8 mouse cellular contexts compared by ENCODE assay signal in the genomic region with DNA sequence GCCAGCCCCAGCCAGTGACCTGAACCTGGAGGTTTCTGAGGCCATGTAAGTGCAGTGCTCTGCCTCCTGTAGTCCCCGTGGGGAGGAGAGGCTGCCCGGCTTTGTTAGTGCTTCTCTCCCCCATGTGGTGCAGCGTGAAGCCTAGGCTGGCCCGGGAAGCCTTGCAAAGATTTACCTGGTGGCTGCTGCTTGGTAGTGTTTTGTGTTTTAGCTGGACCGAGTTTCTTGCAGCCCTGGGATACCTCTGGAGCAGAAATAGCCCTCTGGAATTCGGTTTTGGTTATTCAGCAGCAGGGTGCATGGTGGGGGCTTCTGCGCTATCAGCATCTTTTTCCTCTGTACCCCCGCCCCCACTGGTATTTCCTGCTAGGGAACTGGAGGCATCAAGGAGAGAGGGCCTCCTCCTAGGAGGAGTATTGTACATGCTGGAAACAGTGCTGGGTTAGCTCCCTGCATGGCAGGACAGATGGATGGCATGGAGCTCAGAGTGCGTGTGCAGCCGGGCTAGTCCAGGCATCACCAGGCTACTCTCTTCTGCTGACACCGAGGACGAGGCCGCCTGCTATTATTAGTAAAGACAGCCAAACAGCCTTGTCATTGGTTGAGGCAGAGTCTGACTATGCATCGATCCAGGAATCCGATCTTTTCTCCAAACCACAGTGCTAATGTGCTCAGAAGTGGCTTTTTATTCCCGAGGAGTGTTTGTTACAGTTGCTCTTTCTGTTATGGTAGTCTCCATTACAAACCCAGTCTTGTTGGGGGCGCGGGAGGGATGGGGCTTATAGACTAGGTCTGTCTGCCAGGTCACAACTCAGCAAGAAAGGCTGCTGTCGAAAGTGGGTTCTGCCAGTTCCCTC.
A peak's percentile ranks its signal among the peaks of the same experiment; 100 is the strongest.
DNase-seq lines count a peak whose midpoint lies in the region; ATAC-seq lines count a peak whose summit lies in the region.

No protein-coding gene starts in this region.

- no peaks in the 10 kb centered on the region for H3K27me3 ChIP-seq in lung, embryonic 16.5 days (ENCODE audit: control insufficient read depth, insufficient read depth, low read depth, low read length)
- no peaks in the 10 kb centered on the region for H3K27me3 ChIP-seq in heart, embryonic 14.5 days (ENCODE audit: control insufficient read depth, insufficient read depth, low read length)
- no peaks in the 10 kb centered on the region for H3K27me3 ChIP-seq in midbrain, embryonic 15.5 days (replicated peaks)

- ATAC-seq in lung, embryonic 16.5 days (ENCODE audit: low read depth) = peak; percentile 61
- peak; percentile 40; the same call in 1 of the 2 replicates for ATAC-seq in heart, embryonic 14.5 days (ENCODE audit: insufficient number of reproducible peaks, insufficient read depth, low FRiP score, low read depth)
- peak; percentile 74 for ATAC-seq in midbrain, embryonic 15.5 days (replicated peaks)

- peak overlapping the region; percentile 57 for H3K4me3 ChIP-seq in lung, embryonic 16.5 days (ENCODE audit: low read length)
- peak overlapping the region; percentile 56 for H3K4me3 ChIP-seq in heart, embryonic 14.5 days (ENCODE audit: control insufficient read depth in 1 of 2, insufficient read depth in 1 of 2, low read depth in 1 of 2, low read length in 2 of 2)
- peak overlapping the region; percentile 67 for H3K4me3 ChIP-seq in midbrain, embryonic 15.5 days

- H3K9me3 ChIP-seq in lung, embryonic 16.5 days (ENCODE audit: control insufficient read depth, low read length) = no peaks in the 10 kb centered on the region
- H3K9me3 ChIP-seq in heart, embryonic 14.5 days (ENCODE audit: control insufficient read depth, low read length) = no peaks in the 10 kb centered on the region
- no peaks in the 10 kb centered on the region for H3K9me3 ChIP-seq in midbrain, embryonic 15.5 days

- H3K4me2 ChIP-seq in lung, embryonic 16.5 days (ENCODE audit: low read depth, low read length) = peak overlapping the region; percentile 90
- peak overlapping the region; percentile 91 for H3K4me2 ChIP-seq in heart, embryonic 14.5 days (ENCODE audit: low read length)
- peak overlapping the region; percentile 81 for H3K4me2 ChIP-seq in midbrain, embryonic 15.5 days

- peak overlapping the region; percentile 81 for H3K27ac ChIP-seq in lung, embryonic 16.5 days (ENCODE audit: low read length)
- peak overlapping the region; percentile 83 to 96 for H3K27ac ChIP-seq in heart, embryonic 14.5 days (replicated peaks in 1 of 2; ENCODE audit: control insufficient read depth in 1 of 2, insufficient read depth in 1 of 2, low read depth in 2 of 2, low read length in 2 of 2)
- peak overlapping the region; percentile 97 for H3K27ac ChIP-seq in midbrain, embryonic 15.5 days

- WGBS in lung, embryonic 16.5 days = 4% methylated on average over 19 of the region's 19 CpGs
- WGBS in heart, embryonic 14.5 days = 1% methylated on average over 19 of the region's 19 CpGs
- WGBS in midbrain, embryonic 15.5 days = 3% methylated on average over 19 of the region's 19 CpGs

- no peak for DNase-seq in lung, postnatal 36 days
- peak; percentile 78 to 80 for DNase-seq in cerebellum, postnatal 25 days
- DNase-seq in left cerebral cortex, adult 11 months (ENCODE audit: low spot score) = peak; percentile 23
- DNase-seq in adrenal gland, adult 18-20 months (ENCODE audit: low spot score in 2 of 2) = no peak
- no peak for DNase-seq in adrenal gland, postnatal 36 days

- H3K4me1 ChIP-seq in lung, embryonic 16.5 days (replicated peaks; ENCODE audit: control insufficient read depth, insufficient read depth, low read length) = peaks cover 43% of the 10 kb centered on the region
- peaks cover 39 to 80% of the 10 kb centered on the region in 2 experiments for H3K4me1 ChIP-seq in heart, embryonic 14.5 days (ENCODE audit: control insufficient read depth in 2 of 2, insufficient read depth in 2 of 2, low read length in 2 of 2)
- H3K4me1 ChIP-seq in midbrain, embryonic 15.5 days = peaks cover 46% of the 10 kb centered on the region

- H3K36me3 ChIP-seq in lung, embryonic 16.5 days (ENCODE audit: control insufficient read depth, insufficient read depth, low read length) = no peaks in the 10 kb centered on the region
- H3K36me3 ChIP-seq in heart, embryonic 14.5 days (ENCODE audit: control insufficient read depth, insufficient read depth, low read length) = peaks cover 5% of the 10 kb centered on the region; the same call in 1 of the 2 replicates
- H3K36me3 ChIP-seq in midbrain, embryonic 15.5 days (replicated peaks) = no peaks in the 10 kb centered on the region

- peak overlapping the region; percentile 80 for H3K9ac ChIP-seq in lung, embryonic 16.5 days (ENCODE audit: low read length)
- H3K9ac ChIP-seq in heart, embryonic 14.5 days (ENCODE audit: low read length) = peak overlapping the region; percentile 92
- peak overlapping the region; percentile 92 for H3K9ac ChIP-seq in midbrain, embryonic 15.5 days

Comparison
In these comparisons a context has a peak if more than half of its experiments do, and no peak if none do; other contexts are left out.
1. DNase-seq: peak in cerebellum, postnatal 25 days (2 of 2) and left cerebral cortex, adult 11 months (single experiment); none in lung, postnatal 36 days (single experiment), adrenal gland, adult 18-20 months (0 of 2) and adrenal gland, postnatal 36 days (0 of 2).
2. Peak in every context shown above with its lines, with median percentiles within 50 percentile points of each other: ATAC-seq, H3K27ac ChIP-seq, H3K4me2 ChIP-seq, H3K4me3 ChIP-seq and H3K9ac ChIP-seq.